28 mouse cellular contexts compared by ENCODE assay signal in genomic region chr3:58129358-58129903, GRCm38 (mm10).
A peak's percentile ranks its signal among the peaks of the same experiment; 100 is the strongest.
DNase-seq lines count a peak whose midpoint lies in the region; ATAC-seq lines count a peak whose summit lies in the region.
"Had no signal": no experiment of that assay in that cellular context is flagged by ENCODE, and none has a peak within 500 bp of the region (broad histone marks: within the 10 kb centered on the region; RNA-seq: fewer than 3 reads in every experiment).

No protein-coding gene starts in this region.

- no peaks in the 10 kb centered on the region for H3K27me3 ChIP-seq in kidney, embryonic 15.5 days
- H3K27me3 ChIP-seq: embryonic facial prominence, embryonic 12.5 days; forebrain, embryonic 12.5 days; forebrain, embryonic 15.5 days; heart, embryonic 12.5 days; heart, embryonic 15.5 days; intestine, embryonic 15.5 days had no signal

- no peaks in the 10 kb centered on the region for H3K9me3 ChIP-seq in kidney, embryonic 15.5 days (replicated peaks)
- H3K9me3 ChIP-seq: embryonic facial prominence, embryonic 12.5 days; forebrain, embryonic 12.5 days; forebrain, embryonic 15.5 days; heart, embryonic 12.5 days; heart, embryonic 15.5 days; intestine, embryonic 15.5 days had no signal

- no peak overlapping the region for H3K27ac ChIP-seq in kidney, embryonic 15.5 days
- H3K27ac ChIP-seq: embryonic facial prominence, embryonic 12.5 days; forebrain, embryonic 12.5 days; forebrain, embryonic 15.5 days; gastrocnemius, adult 2 months; heart, embryonic 15.5 days; hindbrain, embryonic 14.5 days; hindbrain, postnatal 0 days; intestine, embryonic 15.5 days had no signal

- peak; percentile 7 for DNase-seq in embryo, embryonic 11 days
- no peak for DNase-seq in embryo, embryonic 9.5 days (ENCODE audit: extremely low spot score)
- DNase-seq in kidney, adult 9 months: no peak
- DNase-seq in hindlimb bud, embryonic 11.5 days (ENCODE audit: extremely low spot score, low read depth, low spot score): peak; percentile 77
- DNase-seq in gastrocnemius, postnatal 10 days: no peak
- DNase-seq in gastrocnemius, adult 18-20 months (ENCODE audit: low spot score): no peak
- DNase-seq: adrenal gland, adult 8-10 months; adrenal gland, postnatal 25 days; cerebellum, adult 11-12 months; cerebellum, adult 9-10 months; cerebellum, postnatal 14 days; gastrocnemius, adult 2 months; gastrocnemius, postnatal 25 days; heart, adult 18-20 months; heart, postnatal 10 days; heart, postnatal 36 days had no signal

- H3K4me3 ChIP-seq in kidney, embryonic 15.5 days (replicated peaks): no peak overlapping the region
- H3K4me3 ChIP-seq: embryonic facial prominence, embryonic 12.5 days; erythroblast, embryonic 14.5 days; forebrain, embryonic 12.5 days; forebrain, embryonic 15.5 days; gastrocnemius, adult 2 months; heart, embryonic 12.5 days; heart, embryonic 15.5 days; intestine, embryonic 15.5 days had no signal

- no peaks in the 10 kb centered on the region for H3K4me1 ChIP-seq in kidney, embryonic 15.5 days
- H3K4me1 ChIP-seq: embryonic facial prominence, embryonic 12.5 days; forebrain, embryonic 12.5 days; forebrain, embryonic 15.5 days; heart, embryonic 12.5 days; heart, embryonic 15.5 days; intestine, embryonic 15.5 days had no signal

- no peak for ATAC-seq in kidney, embryonic 15.5 days (replicated peaks; ENCODE audit: low FRiP score)
- ATAC-seq in common myeloid progenitor, adult 5-6 weeks (replicated peaks; ENCODE audit: low read depth, poor library complexity, severe bottlenecking): 0 out of 2 replicates have a peak, but pooled peaks have one; percentile 11
- ATAC-seq: activated CD4-positive, CD25-positive, alpha-beta regulatory T cell, adult 4 months; forebrain, embryonic 15.5 days; hindbrain, postnatal 0 days; intestine, embryonic 15.5 days had no signal

- H3K4me2 ChIP-seq in kidney, embryonic 15.5 days: peak overlapping the region; percentile 22; the same call in 1 of the 2 replicates
- H3K4me2 ChIP-seq: embryonic facial prominence, embryonic 12.5 days; forebrain, embryonic 12.5 days; forebrain, embryonic 15.5 days; heart, embryonic 12.5 days; heart, embryonic 15.5 days; hindbrain, embryonic 14.5 days; intestine, embryonic 15.5 days had no signal

- WGBS in kidney, embryonic 15.5 days: 21% methylated on average over 6 of the region's 6 CpGs

- no peaks in the 10 kb centered on the region for H3K36me3 ChIP-seq in kidney, embryonic 15.5 days
- H3K36me3 ChIP-seq: embryonic facial prominence, embryonic 12.5 days; forebrain, embryonic 12.5 days; forebrain, embryonic 15.5 days; heart, embryonic 12.5 days; heart, embryonic 15.5 days; intestine, embryonic 15.5 days had no signal

- H3K9ac ChIP-seq in kidney, embryonic 15.5 days: no peak overlapping the region
- H3K9ac ChIP-seq: embryonic facial prominence, embryonic 12.5 days; forebrain, embryonic 12.5 days; forebrain, embryonic 15.5 days; heart, embryonic 12.5 days; heart, embryonic 15.5 days; hindbrain, embryonic 14.5 days; intestine, embryonic 15.5 days had no signal

Comparison
In these comparisons a context has a peak if more than half of its experiments do, and no peak if none do; other contexts are left out.
1. DNase-seq: peak in embryo, embryonic 11 days (single experiment) and hindlimb bud, embryonic 11.5 days (single experiment); none in embryo, embryonic 9.5 days (single experiment), kidney, adult 9 months (single experiment), gastrocnemius, postnatal 10 days (single experiment) and gastrocnemius, adult 18-20 months (single experiment).